Mouse (Mus musculus): Measurements from ENCODE around the gene Efcab11. TPM values are rescaled to one million over a fixed set of nuclear protein-coding genes. Genes with fewer than 3 reads are reported as not detected.

Gene Efcab11
- polyA plus RNA-seq, 2 experiments: 6.4 to 8.3 TPM

- no peaks in the 10 kb centered on the region for H3K4me1 ChIP-seq (ENCODE audit: control insufficient read depth, insufficient read depth, low read length)
- H3K36me3 ChIP-seq (ENCODE audit: control insufficient read depth, insufficient read depth, low read length): peaks cover 59% of the 10 kb centered on the region
- no peak overlapping the region for H3K4me2 ChIP-seq (replicated peaks; ENCODE audit: low read depth, low read length, severe bottlenecking)
- ATAC-seq (ENCODE audit: low FRiP score, low read depth) (no peak), DNase-seq (ENCODE audit: low spot score) (no peak)
- H3K27me3 ChIP-seq (ENCODE audit: control insufficient read depth, insufficient read depth, low read length): no peaks in the 10 kb centered on the region
- no peak overlapping the region for H3K27ac ChIP-seq (replicated peaks; ENCODE audit: low read depth, low read length)
- H3K9me3 ChIP-seq (ENCODE audit: control insufficient read depth, low read length): no peaks in the 10 kb centered on the region
- whole genome bisulfite sequencing: 91% methylated on average over 16 of the region's 16 CpGs
- no peak for TF ChIP-seq POLR2A (IDR thresholded peaks at IDR 0.05; ENCODE audit: borderline replicate concordance, extremely low read depth, insufficient read depth, insufficient read length)
- no peak overlapping the region for H3K4me3 ChIP-seq (replicated peaks; ENCODE audit: low read length)
- no peak overlapping the region for H3K9ac ChIP-seq (ENCODE audit: low read depth, low read length, severe bottlenecking)
Observed at GRCm38 (mm10) chr12:99898248-99898870, 14.1 kb upstream of the Efcab11 start.

DNA sequence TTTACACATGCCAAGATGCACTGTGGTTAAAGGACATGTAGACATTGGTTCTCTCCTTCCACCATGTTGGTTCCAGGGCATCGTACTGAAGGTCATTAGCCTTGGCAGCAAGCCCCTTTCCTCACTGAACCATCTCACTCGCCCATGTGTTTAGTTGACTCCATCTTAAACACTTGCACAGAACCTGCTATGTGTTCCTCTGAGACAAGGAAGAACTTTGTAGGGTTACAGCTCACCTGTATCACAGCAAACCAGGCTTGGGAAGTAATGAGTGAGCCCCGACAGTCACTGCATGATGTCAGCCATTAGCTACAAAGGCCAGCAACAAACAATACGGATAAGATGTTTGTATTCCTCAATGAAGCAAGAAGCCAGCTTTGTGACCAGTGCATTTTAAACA, 13.6 kb upstream of the Efcab11 start:
- TF ChIP-seq POLR2A (IDR thresholded peaks at IDR 0.05; ENCODE audit: borderline replicate concordance, extremely low read depth, insufficient read depth, insufficient read length): no peak
- H3K27ac ChIP-seq (replicated peaks; ENCODE audit: low read depth, low read length): no peak overlapping the region
- H3K4me1 ChIP-seq (ENCODE audit: control insufficient read depth, insufficient read depth, low read length): no peaks in the 10 kb centered on the region
- H3K9me3 ChIP-seq (ENCODE audit: control insufficient read depth, low read length): no peaks in the 10 kb centered on the region
- 88% methylated on average over 4 of the region's 4 CpGs for WGBS
- H3K4me2 ChIP-seq (replicated peaks; ENCODE audit: low read depth, low read length, severe bottlenecking): no peak overlapping the region
- ATAC-seq (ENCODE audit: low FRiP score, low read depth) (no peak), DNase-seq (ENCODE audit: low spot score) (no peak)
- no peak overlapping the region for H3K9ac ChIP-seq (ENCODE audit: low read depth, low read length, severe bottlenecking)
- no peak overlapping the region for H3K4me3 ChIP-seq (replicated peaks; ENCODE audit: low read length)
- peaks cover 55% of the 10 kb centered on the region for H3K36me3 ChIP-seq (ENCODE audit: control insufficient read depth, insufficient read depth, low read length)
- no peaks in the 10 kb centered on the region for H3K27me3 ChIP-seq (ENCODE audit: control insufficient read depth, insufficient read depth, low read length)

GRCm38 (mm10) chr12:99885282-99885901, 1.2 kb upstream of the Efcab11 start:
- no peak for TF ChIP-seq POLR2A (IDR thresholded peaks at IDR 0.05; ENCODE audit: borderline replicate concordance, extremely low read depth, insufficient read depth, insufficient read length)
- Histone ChIP-seq H3K27me3 (ENCODE audit: control insufficient read depth, insufficient read depth, low read length) (no peaks in the 10 kb centered on the region), H3K9ac (ENCODE audit: low read depth, low read length, severe bottlenecking) (peak overlapping the region; percentile 92), H3K4me2 (replicated peaks; ENCODE audit: low read depth, low read length, severe bottlenecking) (peak overlapping the region; percentile 96), H3K9me3 (ENCODE audit: control insufficient read depth, low read length) (no peaks in the 10 kb centered on the region), H3K4me3 (replicated peaks; ENCODE audit: low read length) (peak overlapping the region; percentile 83), H3K27ac (replicated peaks; ENCODE audit: low read depth, low read length) (no peak overlapping the region), H3K4me1 (ENCODE audit: control insufficient read depth, insufficient read depth, low read length) (peaks cover 14% of the 10 kb centered on the region), H3K36me3 (ENCODE audit: control insufficient read depth, insufficient read depth, low read length) (no peaks in the 10 kb centered on the region)
- 40% methylated on average over 8 of the region's 8 CpGs for WGBS
- DNase-seq (ENCODE audit: low spot score): no peak
- ATAC-seq (ENCODE audit: low FRiP score, low read depth): no peak

DNA sequence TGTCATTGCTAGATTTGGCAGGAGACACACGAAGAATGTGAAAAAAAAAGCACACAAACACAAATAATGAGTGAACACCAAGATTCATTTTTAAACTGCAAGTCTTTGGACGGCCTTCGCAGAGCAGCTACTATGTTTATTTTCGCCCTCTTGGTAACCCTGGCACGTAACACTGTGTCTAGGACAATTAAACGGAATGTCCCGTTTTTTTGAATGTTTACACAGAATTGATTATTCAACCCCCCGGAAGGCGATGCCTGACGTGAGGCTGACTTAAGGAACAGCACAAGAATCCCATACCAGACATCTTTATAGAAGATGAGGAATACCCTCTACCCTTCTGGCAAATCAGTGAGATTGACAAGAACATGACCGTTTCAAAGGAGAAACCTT, 530 bp downstream of the Efcab11 start:
- Histone ChIP-seq H3K36me3 (ENCODE audit: control insufficient read depth, insufficient read depth, low read length) (no peaks in the 10 kb centered on the region), H3K9me3 (ENCODE audit: control insufficient read depth, low read length) (no peaks in the 10 kb centered on the region), H3K9ac (ENCODE audit: low read depth, low read length, severe bottlenecking) (peak overlapping the region; percentile 92), H3K4me2 (replicated peaks; ENCODE audit: low read depth, low read length, severe bottlenecking) (peak overlapping the region; percentile 96), H3K27ac (replicated peaks; ENCODE audit: low read depth, low read length) (peak overlapping the region; percentile 80), H3K4me1 (ENCODE audit: control insufficient read depth, insufficient read depth, low read length) (peaks cover 14% of the 10 kb centered on the region), H3K4me3 (replicated peaks; ENCODE audit: low read length) (peak overlapping the region; percentile 83), H3K27me3 (ENCODE audit: control insufficient read depth, insufficient read depth, low read length) (no peaks in the 10 kb centered on the region)
- WGBS: under 1% methylated on average over 11 of the region's 11 CpGs
- ATAC-seq (ENCODE audit: low FRiP score, low read depth) (peak; percentile 20; the same call in 1 of the 2 replicates), DNase-seq (ENCODE audit: low spot score) (no peak)
- TF ChIP-seq POLR2A (IDR thresholded peaks at IDR 0.05; ENCODE audit: borderline replicate concordance, extremely low read depth, insufficient read depth, insufficient read length): no peak

DNA sequence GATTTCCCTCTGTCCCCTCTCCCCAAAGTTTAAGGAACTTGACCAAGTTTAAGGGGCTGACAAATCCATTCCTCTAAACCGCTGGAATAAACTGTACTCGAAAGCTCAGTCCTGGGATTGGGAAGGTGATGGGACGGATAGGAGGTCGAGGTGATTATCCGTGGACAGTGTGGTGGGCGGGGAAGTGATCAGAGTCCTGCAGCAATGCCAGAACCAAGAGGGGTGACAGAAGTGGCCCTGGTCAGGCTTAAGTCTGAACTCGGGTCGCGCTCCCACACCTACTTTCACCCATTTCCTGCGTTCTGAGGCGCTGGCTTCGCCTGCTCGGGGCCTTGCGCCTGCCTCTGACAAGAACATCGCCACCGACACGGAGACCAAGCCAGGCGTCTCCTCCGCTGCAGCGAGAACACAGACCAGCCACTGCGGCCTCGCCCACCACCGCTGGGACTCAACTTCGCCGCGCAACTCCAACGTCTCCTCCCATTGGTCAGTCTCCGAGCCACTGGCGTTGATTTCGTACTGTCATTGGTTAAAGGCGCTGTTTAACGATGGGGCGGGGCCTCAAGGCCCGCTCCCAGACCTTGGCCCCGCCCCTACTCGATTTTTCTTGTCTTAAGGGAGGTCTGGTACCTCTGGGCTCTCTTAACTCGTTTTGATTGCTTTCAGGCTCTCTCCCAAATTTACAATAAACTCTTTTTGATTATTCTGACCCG, 1.1 kb downstream of the Efcab11 start:
- Histone ChIP-seq H3K9me3 (ENCODE audit: control insufficient read depth, low read length) (no peaks in the 10 kb centered on the region), H3K4me1 (ENCODE audit: control insufficient read depth, insufficient read depth, low read length) (peaks cover 14% of the 10 kb centered on the region), H3K4me3 (replicated peaks; ENCODE audit: low read length) (peak overlapping the region; percentile 83), H3K9ac (ENCODE audit: low read depth, low read length, severe bottlenecking) (peak overlapping the region; percentile 92), H3K27me3 (ENCODE audit: control insufficient read depth, insufficient read depth, low read length) (no peaks in the 10 kb centered on the region), H3K36me3 (ENCODE audit: control insufficient read depth, insufficient read depth, low read length) (no peaks in the 10 kb centered on the region), H3K27ac (replicated peaks; ENCODE audit: low read depth, low read length) (0 out of 2 replicates have a peak overlapping the region, but pooled peaks have one; percentile 80), H3K4me2 (replicated peaks; ENCODE audit: low read depth, low read length, severe bottlenecking) (peak overlapping the region; percentile 96)
- DNase-seq (ENCODE audit: low spot score): peak; percentile 97
- 1% methylated on average over 31 of the region's 38 CpGs for WGBS
- peak; percentile 95 for ATAC-seq (ENCODE audit: low FRiP score, low read depth)
- TF ChIP-seq POLR2A (IDR thresholded peaks at IDR 0.05; ENCODE audit: borderline replicate concordance, extremely low read depth, insufficient read depth, insufficient read length): 0 out of 2 replicates have a peak, but pooled peaks have one; percentile 74
